Mouse (Mus musculus) heart, postnatal 0 days (tissue): ENCODE results near the gene Nfic.

Experiments
- CTCF ChIP-seq: IDR thresholded peaks from 2 replicates; pipeline ENCODE4 v1.5.1; 2016; ENCODE audit warnings: antibody characterized with exemption, control low read depth, low read depth
- EP300 ChIP-seq: IDR thresholded peaks from 2 replicates; pipeline ENCODE4 v1.6.1; 2016; ENCODE audit warnings: antibody characterized with exemption, low read depth

- no peak for TF ChIP-seq CTCF
- TF ChIP-seq EP300: peak; percentile 54; the same call in 1 of the 2 replicates
Observed at GRCm38 (mm10) chr10:81365073-81365472, 90.4 kb downstream of the Nfic start.
